In the genomic region with DNA sequence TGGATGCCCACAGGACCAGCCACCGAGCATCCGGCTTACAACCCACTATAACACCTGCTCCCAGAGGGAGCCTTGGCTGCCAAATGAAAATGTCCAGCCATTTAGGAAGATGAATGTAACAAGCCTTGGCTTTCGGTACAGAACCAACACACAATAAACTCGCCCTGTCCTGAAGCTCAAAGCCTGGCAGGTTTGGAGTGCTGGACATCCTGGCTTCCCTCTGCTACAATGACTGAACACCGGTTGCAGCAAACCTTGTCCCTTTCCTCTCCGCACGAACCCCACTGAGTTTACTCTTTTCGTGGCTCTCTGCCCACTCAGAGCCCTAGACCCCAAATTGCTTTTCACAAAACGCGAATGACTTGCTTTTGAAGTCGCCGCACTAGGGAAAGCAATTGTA, we compare ENCODE assay signal across 11 mouse cellular contexts.
"Had no signal": no experiment of that assay in that cellular context is flagged by ENCODE, and none has a peak within 500 bp of the region (broad histone marks: within the 10 kb centered on the region; RNA-seq: fewer than 3 reads in every experiment).

No protein-coding gene starts in this region.

- DNase-seq: kidney, postnatal 10 days; kidney, postnatal 36 days; layer of hippocampus, postnatal 36 days; liver; lung, adult 18-20 months; lung, postnatal 10 days; lung, postnatal 36 days; retina, postnatal 1 day; right cerebral cortex, postnatal 25 days; spleen, adult 18-20 months; thymus, postnatal 25 days had no signal
